23 mouse cellular contexts compared by ENCODE assay signal in the genomic region with DNA sequence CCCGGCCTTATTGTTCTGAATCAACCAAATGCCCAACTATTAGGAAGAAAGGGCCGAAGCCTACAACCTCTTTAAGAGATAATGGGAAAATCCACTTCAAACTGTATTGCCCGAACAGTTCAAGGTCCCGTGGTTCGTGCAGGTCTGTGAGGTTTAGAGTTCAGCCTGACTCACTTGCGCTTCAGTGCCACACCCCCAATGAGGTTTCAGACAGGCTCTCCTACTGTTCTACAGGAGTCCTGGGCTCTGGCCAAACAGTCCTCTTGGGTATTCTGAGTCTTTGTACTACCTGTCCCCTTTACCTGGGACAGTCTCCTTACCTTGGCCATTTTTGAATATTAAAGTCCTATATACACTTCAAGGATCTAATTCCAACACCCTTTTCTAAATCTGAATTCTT. TPM values are rescaled to one million over a fixed set of nuclear protein-coding genes. Genes with fewer than 3 reads are reported as not detected.
A peak's percentile ranks its signal among the peaks of the same experiment; 100 is the strongest.
DNase-seq lines count a peak whose midpoint lies in the region; ATAC-seq and TF ChIP-seq lines count a peak whose summit lies in the region.
"Had no signal": no experiment of that assay in that cellular context is flagged by ENCODE, and none has a peak within 500 bp of the region (broad histone marks: within the 10 kb centered on the region; RNA-seq: fewer than 3 reads in every experiment).

No protein-coding gene starts in this region.

- WGBS in liver, embryonic 12.5 days (ENCODE audit: insufficient replicate concordance): 62% methylated on average over 6 of the region's 6 CpGs
- 96% methylated on average over 6 of the region's 6 CpGs for WGBS in limb, embryonic 10.5 days

- no peak for TF ChIP-seq POLR2A in MEL (IDR thresholded peaks at IDR 0.05; ENCODE audit: control insufficient read depth in 1 of 2, insufficient read depth in 1 of 2, low read depth in 1 of 2, low read length in 2 of 2, poor library complexity in 1 of 2)

- H3K27me3 ChIP-seq in liver, embryonic 12.5 days (replicated peaks): no peaks in the 10 kb centered on the region
- H3K27me3 ChIP-seq in MEL (ENCODE audit: control insufficient read depth in 1 of 2, insufficient read depth in 2 of 2, low read length in 2 of 2): no peaks in the 10 kb centered on the region
- no peaks in the 10 kb centered on the region for H3K27me3 ChIP-seq in limb, embryonic 10.5 days (ENCODE audit: low read depth, poor library complexity, severe bottlenecking)
- H3K27me3 ChIP-seq: heart, embryonic 13.5 days; hindbrain, embryonic 12.5 days; liver, embryonic 13.5 days; lung, embryonic 15.5 days had no signal

- DNase-seq in kidney, adult 11 months: peak; percentile 45
- no peak for DNase-seq in kidney, postnatal 14 days
- DNase-seq in liver: peak; percentile 19
- DNase-seq in MEL (ENCODE audit: low read depth, low spot score): peak; percentile 51
- DNase-seq in kidney, postnatal 36 days: peak; percentile 73 to 75
- DNase-seq in spleen, postnatal 4 days (ENCODE audit: low spot score in 2 of 2): no peak
- no peak for DNase-seq in limb, embryonic 10.5 days (ENCODE audit: low spot score)
- DNase-seq: adrenal gland, adult 2 months; cerebellum, adult 8-10 months; gastrocnemius, postnatal 10 days; heart, postnatal 14 days; left cerebral cortex, postnatal 4 days; liver, embryonic 13.5 days; lung, postnatal 36 days; midbrain, embryonic 14.5 days; spleen, adult 18-20 months; thymus, postnatal 14 days had no signal

- TF ChIP-seq CTCF in MEL (IDR thresholded peaks at IDR 0.05 in 2 of 3, conservative IDR thresholded peaks at IDR 0.05 in 1 of 3; ENCODE audit: control insufficient read depth in 1 of 3, insufficient read depth in 1 of 3, low read depth in 2 of 3, low read length in 3 of 3, poor library complexity in 1 of 3, severe bottlenecking in 1 of 3): no peak

- no peak overlapping the region for H3K27ac ChIP-seq in liver, embryonic 12.5 days
- no peak overlapping the region for H3K27ac ChIP-seq in MEL (ENCODE audit: control insufficient read depth, low read depth, low read length)
- H3K27ac ChIP-seq in limb, embryonic 10.5 days: no peak overlapping the region
- H3K27ac ChIP-seq: embryonic facial prominence, embryonic 10.5 days; heart, embryonic 13.5 days; hindbrain, embryonic 12.5 days; lung, embryonic 15.5 days had no signal

- TF ChIP-seq EP300 in MEL (IDR thresholded peaks at IDR 0.05; ENCODE audit: low read depth in 1 of 2, low read length in 2 of 2): no peak

- no peak for TF ChIP-seq RAD21 in MEL (IDR thresholded peaks at IDR 0.05; ENCODE audit: low read depth, low read length)

- H3K36me3 ChIP-seq in liver, embryonic 12.5 days: no peaks in the 10 kb centered on the region
- peaks cover 0 to 48% of the 10 kb centered on the region in 2 experiments; a peak in 2 of 4 replicates for H3K36me3 ChIP-seq in MEL (ENCODE audit: control insufficient read depth in 1 of 2, insufficient read depth in 2 of 2, low read length in 2 of 2)
- no peaks in the 10 kb centered on the region for H3K36me3 ChIP-seq in limb, embryonic 10.5 days
- H3K36me3 ChIP-seq: embryonic facial prominence, embryonic 10.5 days; hindbrain, embryonic 12.5 days; liver, embryonic 13.5 days; lung, embryonic 15.5 days had no signal

- H3K9me3 ChIP-seq in liver, embryonic 12.5 days (replicated peaks): no peaks in the 10 kb centered on the region
- no peaks in the 10 kb centered on the region for H3K9me3 ChIP-seq in MEL (replicated peaks; ENCODE audit: insufficient read depth, low read length)
- H3K9me3 ChIP-seq in limb, embryonic 10.5 days (replicated peaks): no peaks in the 10 kb centered on the region
- H3K9me3 ChIP-seq: embryonic facial prominence, embryonic 10.5 days; heart, embryonic 13.5 days; hindbrain, embryonic 12.5 days; liver, embryonic 13.5 days; lung, embryonic 15.5 days had no signal

- no peak overlapping the region for H3K9ac ChIP-seq in liver, embryonic 12.5 days
- H3K9ac ChIP-seq in MEL (ENCODE audit: control insufficient read depth, low read depth, low read length, poor library complexity, severe bottlenecking): no peak overlapping the region
- H3K9ac ChIP-seq: heart, embryonic 13.5 days; hindbrain, embryonic 12.5 days; liver, embryonic 13.5 days; lung, embryonic 15.5 days had no signal

- ATAC-seq in liver, embryonic 12.5 days: no peak
- ATAC-seq: forebrain, embryonic 16.5 days had no signal

- no peak overlapping the region for H3K4me2 ChIP-seq in liver, embryonic 12.5 days
- H3K4me2 ChIP-seq: heart, embryonic 13.5 days; hindbrain, embryonic 12.5 days; liver, embryonic 13.5 days; lung, embryonic 15.5 days had no signal

- peaks cover 76% of the 10 kb centered on the region for H3K4me1 ChIP-seq in liver, embryonic 12.5 days
- peaks cover 21 to 32% of the 10 kb centered on the region in 2 experiments for H3K4me1 ChIP-seq in MEL (ENCODE audit: control insufficient read depth in 1 of 2, insufficient read depth in 2 of 2, low read length in 2 of 2)
- peaks cover 35% of the 10 kb centered on the region for H3K4me1 ChIP-seq in limb, embryonic 10.5 days

- peaks cover 28% of the 10 kb centered on the region for H3K79me2 ChIP-seq in MEL (ENCODE audit: control insufficient read depth, insufficient read depth, low read length, poor library complexity)

- no peak overlapping the region for H3K4me3 ChIP-seq in liver, embryonic 12.5 days
- H3K4me3 ChIP-seq in MEL (ENCODE audit: control insufficient read depth in 1 of 2, insufficient read depth in 1 of 2, low read depth in 2 of 2, low read length in 2 of 2): no peak overlapping the region
- no peak overlapping the region for H3K4me3 ChIP-seq in limb, embryonic 10.5 days
- H3K4me3 ChIP-seq: embryonic facial prominence, embryonic 10.5 days; heart, embryonic 13.5 days; hindbrain, embryonic 12.5 days; liver, embryonic 13.5 days; lung, embryonic 15.5 days had no signal

TF ChIP-seq in MEL, 35 proteins besides CTCF, POLR2A, EP300 and RAD21:
- no peak for TF ChIP-seq ZMIZ1 (IDR thresholded peaks at IDR 0.05; ENCODE audit: low read depth, low read length)
- no peak for TF ChIP-seq UBTF (IDR thresholded peaks at IDR 0.05; ENCODE audit: borderline replicate concordance, insufficient read depth, low read depth, low read length)
- TF ChIP-seq USF1 (IDR thresholded peaks at IDR 0.05; ENCODE audit: low read depth, low read length): no peak
- no peak for TF ChIP-seq RCOR1 (IDR thresholded peaks at IDR 0.05; ENCODE audit: low read depth, low read length)
- TF ChIP-seq NRF1 (IDR thresholded peaks at IDR 0.05; ENCODE audit: insufficient read depth, low read depth, low read length, poor library complexity, severe bottlenecking): no peak
- no peak for TF ChIP-seq MYC (IDR thresholded peaks at IDR 0.05; ENCODE audit: low read depth, low read length)
- TF ChIP-seq ZKSCAN1 (IDR thresholded peaks at IDR 0.05; ENCODE audit: low read depth, low read length): no peak
- no peak for TF ChIP-seq CHD1 (IDR thresholded peaks at IDR 0.05; ENCODE audit: low read depth, low read length)
- TF ChIP-seq MAFK (IDR thresholded peaks at IDR 0.05; ENCODE audit: borderline replicate concordance, low read depth, low read length): no peak
- TF ChIP-seq SMC3 (IDR thresholded peaks at IDR 0.05; ENCODE audit: low read depth, low read length): no peak
- no peak for TF ChIP-seq ZNF384 (IDR thresholded peaks at IDR 0.05; ENCODE audit: low read depth, low read length)
- no peak for TF ChIP-seq MAZ (IDR thresholded peaks at IDR 0.05; ENCODE audit: low read depth, low read length)
- TF ChIP-seq USF2 (IDR thresholded peaks at IDR 0.05; ENCODE audit: borderline replicate concordance in 1 of 2, insufficient read depth in 1 of 2, low read depth in 1 of 2, low read length in 2 of 2): no peak
- no peak for TF ChIP-seq MYB (IDR thresholded peaks at IDR 0.05; ENCODE audit: low read depth, low read length)
- no peak for TF ChIP-seq E2F4 (IDR thresholded peaks at IDR 0.05; ENCODE audit: borderline replicate concordance, low read depth, low read length)
- TF ChIP-seq SIN3A (IDR thresholded peaks at IDR 0.05; ENCODE audit: low read length): no peak

RNA-seq across cellular contexts. Expression of gene Zfp592, which starts 3.2 kb away (rescaled TPM):
- 11.9 and 12.0 TPM in 2 replicates for polyA plus RNA-seq in liver, embryonic 12.5 days (2016; fragmentation: Nextera tagmentation; extraction: Ambion mirVana)
- 12.9 and 14.7 TPM in 2 replicates for total RNA-seq in MEL (2012; rRNA removed)
- 10 to 100 TPM in 1 of 2 experiments, not detected in 1; 33.0 TPM for polyA plus RNA-seq in MEL (2012; ENCODE audit: insufficient read depth in 1 of 2, insufficient read length in 2 of 2, low read depth in 1 of 2, low replicate concordance in 2 of 2, missing spikeins in 1 of 2)
- polyA plus RNA-seq in limb, embryonic 10.5 days (2016; fragmentation: Nextera tagmentation; extraction: Ambion mirVana): 15.7 and 16.1 TPM in 2 replicates

RNA-seq across cellular contexts. Expression of gene Sec11a, which starts 42.7 kb away (rescaled TPM):
- 123 and 124 TPM in 2 replicates for polyA plus RNA-seq in liver, embryonic 12.5 days (2016; fragmentation: Nextera tagmentation; extraction: Ambion mirVana)
- total RNA-seq in MEL (2012; rRNA removed): 132 and 144 TPM in 2 replicates
- 100 to 1,000 TPM in 1 of 2 experiments, not detected in 1; 114 TPM for polyA plus RNA-seq in MEL (2012; ENCODE audit: insufficient read depth in 1 of 2, insufficient read length in 2 of 2, low read depth in 1 of 2, low replicate concordance in 2 of 2, missing spikeins in 1 of 2)
- polyA plus RNA-seq in limb, embryonic 10.5 days (2016; fragmentation: Nextera tagmentation; extraction: Ambion mirVana): 191 and 201 TPM in 2 replicates

Comparison
In these comparisons a context has a peak if more than half of its experiments do, and no peak if none do; other contexts are left out.
1. DNase-seq: peak in kidney, adult 11 months (single experiment), liver (single experiment), MEL (single experiment) and kidney, postnatal 36 days (2 of 2); none in kidney, postnatal 14 days (single experiment), spleen, postnatal 4 days (0 of 2) and limb, embryonic 10.5 days (single experiment).